Mouse (Mus musculus) forebrain, embryonic 16.5 days (tissue): ENCODE results near the gene Rufy4. TPM values are rescaled to one million over a fixed set of nuclear protein-coding genes. Genes with fewer than 3 reads are reported as not detected.

ENCODE experiments used
- ATAC-seq: fragments of 200-750 bp; cut with Nextera tagmentation; 2 replicates; pipeline ENCODE4 v1.8.0; 2017; ENCODE audit warnings: mild to moderate bottlenecking, moderate library complexity
- H3K27ac ChIP-seq: fragments of 300-500 bp; sonication (generic); 2 replicates; pipeline ENCODE4 v1.5.1; 2014; ENCODE audit warnings: low read length, control low read depth
- H3K27me3 ChIP-seq: fragments of 300-500 bp; sonication (generic); replicated peaks from 2 replicates; pipeline ENCODE4 v1.6.1; 2014; ENCODE audit warnings: low read length; ENCODE audit not compliant: control insufficient read depth, insufficient read depth
- H3K36me3 ChIP-seq: fragments of 300-500 bp; sonication (generic); 2 replicates; pipeline ENCODE4 v1.6.1; 2014; ENCODE audit not compliant: control insufficient read depth, insufficient read depth
- H3K4me1 ChIP-seq: fragments of 300-500 bp; sonication (generic); replicated peaks from 2 replicates; pipeline ENCODE4 v1.6.1; 2014; ENCODE audit warnings: low read length; ENCODE audit not compliant: control insufficient read depth, insufficient read depth
- H3K4me2 ChIP-seq: fragments of 300-500 bp; sonication (generic); 2 replicates; pipeline ENCODE4 v1.6.1; 2014; ENCODE audit warnings: mild to moderate bottlenecking, low read length, control low read depth
- H3K4me3 ChIP-seq: fragments of 300-500 bp; sonication (generic); replicated peaks from 2 replicates; pipeline ENCODE4 v1.5.1; 2014; ENCODE audit warnings: mild to moderate bottlenecking, low read length, control low read depth
- H3K9ac ChIP-seq: fragments of 300-500 bp; sonication (generic); replicated peaks from 2 replicates; pipeline ENCODE4 v1.6.1; 2014; ENCODE audit warnings: low read depth, low read length, control low read depth
- H3K9me3 ChIP-seq: fragments of 300-500 bp; sonication (generic); 2 replicates; pipeline ENCODE4 v1.6.1; 2016; ENCODE audit warnings: low read length; ENCODE audit not compliant: control insufficient read depth
- WGBS: fragments of 180-500 bp; shearing (Covaris S2); extraction: QIAGEN DNeasy Blood & Tissue Kit; methylation state at CpG from one replicate; pipeline ENCODE4 v1.1.7; 2014; 5-methylcytosine and 5-hydroxymethylcytosine counted together
- polyA plus RNA-seq: library from polyadenylated mRNA; unstranded; fragments of >200 nt; fragmentation: Nextera tagmentation; extraction: Ambion mirVana; gene quantifications from 2 replicates; pipeline ENCODE4 v1.2.1, GENCODE M21; 2015

Gene Rufy4
- polyA plus RNA-seq, 1 experiment from 2014 or later = 0.32 TPM

- ATAC-seq = no peak
- H3K9me3 ChIP-seq = no peaks in the 10 kb centered on the region
- H3K9ac ChIP-seq = no peak overlapping the region
- no peak overlapping the region for H3K27ac ChIP-seq
- H3K4me1 ChIP-seq = no peaks in the 10 kb centered on the region
- no peaks in the 10 kb centered on the region for H3K36me3 ChIP-seq
- H3K4me3 ChIP-seq = no peak overlapping the region
- WGBS = 95% methylated on average over 7 of the region's 7 CpGs
- no peak overlapping the region for H3K4me2 ChIP-seq
- no peaks in the 10 kb centered on the region for H3K27me3 ChIP-seq
Observed at GRCm38 (mm10) chr1:74190471-74190870, 65.1 kb downstream of the Rufy4 start.

- no peak overlapping the region for H3K27ac ChIP-seq
- ATAC-seq = no peak
- H3K4me1 ChIP-seq = no peaks in the 10 kb centered on the region
- H3K4me3 ChIP-seq = no peak overlapping the region
- H3K4me2 ChIP-seq = no peak overlapping the region
- no peaks in the 10 kb centered on the region for H3K9me3 ChIP-seq
- WGBS = 84% methylated on average over 2 of the region's 2 CpGs
- no peaks in the 10 kb centered on the region for H3K36me3 ChIP-seq
- no peak overlapping the region for H3K9ac ChIP-seq
- H3K27me3 ChIP-seq = no peaks in the 10 kb centered on the region
Observed at GRCm38 (mm10) chr1:74192711-74193110, 67.4 kb downstream of the Rufy4 start.

GRCm38 (mm10) chr1:74194445-74194844, 69.1 kb downstream of the Rufy4 start, which contains the start of gene Cxcr1:
Gene Cxcr1, minus strand, starts transcription at chr1:74194631.
- no peaks in the 10 kb centered on the region for H3K27me3 ChIP-seq

GRCm38 (mm10) chr1:74195961-74196360, 70.6 kb downstream of the Rufy4 start:
- H3K4me2 ChIP-seq = no peak overlapping the region
- H3K9ac ChIP-seq = no peak overlapping the region
- no peaks in the 10 kb centered on the region for H3K27me3 ChIP-seq
- 49% methylated on average over 7 of the region's 7 CpGs for WGBS
- H3K9me3 ChIP-seq = no peaks in the 10 kb centered on the region
- no peaks in the 10 kb centered on the region for H3K4me1 ChIP-seq
- no peaks in the 10 kb centered on the region for H3K36me3 ChIP-seq
- H3K4me3 ChIP-seq = no peak overlapping the region
- H3K27ac ChIP-seq = no peak overlapping the region
- ATAC-seq = no peak

More at GRCm38 (mm10) chr1:74194445-74194844, 69.1 kb downstream of the Rufy4 start, which contains the start of gene Cxcr1:
- no peak for ATAC-seq
- H3K27ac ChIP-seq = no peak within 1 kb of the TSS
- H3K4me2 ChIP-seq = no peak within 1 kb of the TSS
- no peak within 1 kb of the TSS for H3K4me3 ChIP-seq
- H3K9me3 ChIP-seq = no peaks in the 10 kb centered on the region
- 69% methylated on average over 8 of the region's 8 CpGs for WGBS
- no peaks in the 10 kb centered on the region for H3K36me3 ChIP-seq
- no peak within 1 kb of the TSS for H3K9ac ChIP-seq
- H3K4me1 ChIP-seq = no peaks in the 10 kb centered on the region

DNA sequence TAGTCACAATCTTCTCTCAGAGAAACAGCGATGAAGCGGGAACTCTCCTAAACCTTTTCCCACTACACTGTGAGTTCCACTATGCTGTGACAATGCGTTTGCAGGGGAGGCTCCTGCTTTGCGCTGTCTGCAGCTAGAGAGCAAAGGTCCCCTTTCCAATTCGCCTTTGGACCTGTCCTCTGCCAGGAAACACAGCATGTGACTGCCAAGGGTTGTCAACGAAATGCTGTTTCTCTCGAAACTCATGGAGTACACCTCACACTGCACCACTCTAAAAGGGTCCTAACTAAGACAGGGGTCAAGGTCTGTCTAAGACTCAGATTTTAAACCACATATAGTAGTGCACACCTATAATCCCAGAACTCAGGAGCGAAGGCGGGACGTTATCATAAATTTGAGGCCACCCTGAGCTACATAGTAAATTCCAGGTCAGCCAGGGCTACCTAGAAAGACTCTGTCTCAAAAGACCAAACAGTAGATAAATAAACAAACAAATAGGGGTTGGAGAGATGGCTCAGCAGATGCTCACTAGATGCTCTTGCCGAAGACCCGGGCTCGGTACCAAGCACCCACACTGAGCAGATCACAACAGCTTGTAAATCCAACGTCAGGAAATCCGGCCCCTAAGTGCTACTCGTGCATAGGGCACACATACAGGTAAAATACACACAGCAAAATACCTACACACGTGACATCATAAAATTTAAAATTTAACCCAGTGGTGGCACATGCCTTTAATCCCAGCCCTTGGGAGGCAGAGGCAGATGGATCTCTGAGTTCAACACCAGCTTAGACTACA, 71.5 kb downstream of the Rufy4 start:
- ATAC-seq = no peak
- Histone ChIP-seq H3K27ac (no peak overlapping the region), H3K9me3 (no peaks in the 10 kb centered on the region), H3K4me3 (no peak overlapping the region), H3K4me2 (no peak overlapping the region), H3K4me1 (no peaks in the 10 kb centered on the region), H3K27me3 (no peaks in the 10 kb centered on the region), H3K36me3 (no peaks in the 10 kb centered on the region), H3K9ac (no peak overlapping the region)
- WGBS = 83% methylated on average over 17 of the region's 17 CpGs

Other genes with a start within 250 kb of the Rufy4 start
- gene Tns1, start 1.1 kb upstream of the Rufy4 start, polyA plus RNA-seq = 10.7 and 11.0 TPM in 2 replicates
- gene Cxcr2, start 28.4 kb downstream of the Rufy4 start, polyA plus RNA-seq = 0.06 TPM in 1 of 2 replicates, not detected in the other
- not detected in 2 replicates for gene Cxcr1, start 69.1 kb downstream of the Rufy4 start, polyA plus RNA-seq
- gene Arpc2, start 110.5 kb downstream of the Rufy4 start, polyA plus RNA-seq = 413 and 455 TPM in 2 replicates
- 0.20 TPM in 1 of 2 replicates, not detected in the other for gene Gpbar1, start 153.0 kb downstream of the Rufy4 start, polyA plus RNA-seq
- gene Aamp, start 159.2 kb downstream of the Rufy4 start, polyA plus RNA-seq = 216 and 225 TPM in 2 replicates
- 98.4 and 105 TPM in 2 replicates for gene Pnkd, start 159.4 kb downstream of the Rufy4 start, polyA plus RNA-seq
- gene Tmbim1, start 180.1 kb downstream of the Rufy4 start, polyA plus RNA-seq = 6.9 and 7.7 TPM in 2 replicates
- 1.0 and 1.2 TPM in 2 replicates for gene Catip, start 236.6 kb downstream of the Rufy4 start, polyA plus RNA-seq
- 1.2 and 1.5 TPM in 2 replicates for gene Slc11a1, start 249.7 kb downstream of the Rufy4 start, polyA plus RNA-seq